Mouse (Mus musculus): ENCODE measurements around the gene Stx1b. TPM values are rescaled to one million over a fixed set of nuclear protein-coding genes. Genes with fewer than 3 reads are reported as not detected.
A peak's percentile ranks its signal among the peaks of the same experiment; 100 is the strongest.

The Stx1b gene
- total and polyA plus RNA-seq, 2 experiments from 2014 or later, result 83.6 to 83.9 TPM

DNA sequence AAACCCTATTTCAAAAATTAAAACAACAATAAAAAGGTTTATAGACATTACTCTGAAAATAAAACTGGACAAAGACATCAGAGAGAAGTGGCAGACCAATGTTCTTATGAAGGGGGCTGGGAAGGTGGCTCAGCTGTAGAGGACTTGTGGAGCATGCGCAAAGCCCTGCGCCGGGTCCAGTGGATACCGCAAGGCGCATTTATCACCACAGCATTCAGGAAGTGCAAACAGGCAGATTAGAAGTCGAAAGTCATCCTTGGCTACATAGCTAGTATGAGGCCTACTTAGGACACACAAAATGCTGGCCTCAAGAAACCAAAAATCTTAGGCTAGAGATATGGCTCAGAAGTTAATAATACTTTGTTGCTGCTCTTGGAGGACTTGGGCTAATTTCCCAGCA is 33.9 kb upstream of the Stx1b start:
- Histone ChIP-seq H3K9ac (replicated peaks; ENCODE audit: low read length, poor library complexity, severe bottlenecking) (no peak overlapping the region), H3K36me3 (ENCODE audit: insufficient read depth, low read length) (no peaks in the 10 kb centered on the region), H3K4me2 (ENCODE audit: low read depth, low read length, poor library complexity, severe bottlenecking) (no peak overlapping the region), H3K27me3 (ENCODE audit: insufficient read depth, low read length) (no peaks in the 10 kb centered on the region), H3K4me3 (ENCODE audit: low read depth, low read length) (no peak overlapping the region), H3K4me1 (ENCODE audit: insufficient read depth, low read length) (no peaks in the 10 kb centered on the region), H3K9me3 (ENCODE audit: low read length) (no peaks in the 10 kb centered on the region), H3K27ac (ENCODE audit: low read depth, low read length) (no peak overlapping the region)
- no peak for TF ChIP-seq CTCF (IDR thresholded peaks at IDR 0.05)
- 93% methylated on average over 6 of the region's 6 CpGs for WGBS
- ATAC-seq (ENCODE audit: low FRiP score) (no peak), DNase-seq (ENCODE audit: low spot score) (no peak)

DNA sequence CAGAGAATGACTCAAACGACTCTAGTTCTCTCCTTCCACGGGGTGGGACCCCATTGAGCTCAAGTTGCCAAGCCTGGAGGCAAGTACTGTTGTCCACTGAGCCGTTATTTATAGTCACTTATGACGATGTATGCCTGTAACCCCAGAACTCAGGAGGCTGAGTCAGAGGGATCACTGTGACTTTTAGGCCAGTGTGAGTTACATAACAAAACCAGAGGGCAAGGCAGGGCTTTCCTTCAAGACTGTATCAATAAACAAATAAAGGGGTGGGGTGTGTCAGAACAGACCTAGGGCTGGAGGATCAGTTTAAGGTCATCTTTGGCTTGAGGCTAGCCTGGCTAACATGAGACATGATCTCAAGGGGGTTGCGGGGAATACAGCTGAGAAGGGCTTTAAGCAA is 26.6 kb upstream of the Stx1b start:
- H3K4me1 ChIP-seq (ENCODE audit: insufficient read depth, low read length), result no peaks in the 10 kb centered on the region
- no peak for ATAC-seq (ENCODE audit: low FRiP score)
- H3K4me2 ChIP-seq (ENCODE audit: low read depth, low read length, poor library complexity, severe bottlenecking), result no peak overlapping the region
- no peak for DNase-seq (ENCODE audit: low spot score)
- peaks cover 13% of the 10 kb centered on the region for H3K36me3 ChIP-seq (ENCODE audit: insufficient read depth, low read length)
- no peak overlapping the region for H3K4me3 ChIP-seq (ENCODE audit: low read depth, low read length)
- H3K9ac ChIP-seq (replicated peaks; ENCODE audit: low read length, poor library complexity, severe bottlenecking), result no peak overlapping the region
- H3K9me3 ChIP-seq (ENCODE audit: low read length), result no peaks in the 10 kb centered on the region
- H3K27ac ChIP-seq (ENCODE audit: low read depth, low read length), result no peak overlapping the region
- no peak for TF ChIP-seq CTCF (IDR thresholded peaks at IDR 0.05)
- no peaks in the 10 kb centered on the region for H3K27me3 ChIP-seq (ENCODE audit: insufficient read depth, low read length)
- 72% methylated on average over 5 of the region's 5 CpGs for WGBS

DNA sequence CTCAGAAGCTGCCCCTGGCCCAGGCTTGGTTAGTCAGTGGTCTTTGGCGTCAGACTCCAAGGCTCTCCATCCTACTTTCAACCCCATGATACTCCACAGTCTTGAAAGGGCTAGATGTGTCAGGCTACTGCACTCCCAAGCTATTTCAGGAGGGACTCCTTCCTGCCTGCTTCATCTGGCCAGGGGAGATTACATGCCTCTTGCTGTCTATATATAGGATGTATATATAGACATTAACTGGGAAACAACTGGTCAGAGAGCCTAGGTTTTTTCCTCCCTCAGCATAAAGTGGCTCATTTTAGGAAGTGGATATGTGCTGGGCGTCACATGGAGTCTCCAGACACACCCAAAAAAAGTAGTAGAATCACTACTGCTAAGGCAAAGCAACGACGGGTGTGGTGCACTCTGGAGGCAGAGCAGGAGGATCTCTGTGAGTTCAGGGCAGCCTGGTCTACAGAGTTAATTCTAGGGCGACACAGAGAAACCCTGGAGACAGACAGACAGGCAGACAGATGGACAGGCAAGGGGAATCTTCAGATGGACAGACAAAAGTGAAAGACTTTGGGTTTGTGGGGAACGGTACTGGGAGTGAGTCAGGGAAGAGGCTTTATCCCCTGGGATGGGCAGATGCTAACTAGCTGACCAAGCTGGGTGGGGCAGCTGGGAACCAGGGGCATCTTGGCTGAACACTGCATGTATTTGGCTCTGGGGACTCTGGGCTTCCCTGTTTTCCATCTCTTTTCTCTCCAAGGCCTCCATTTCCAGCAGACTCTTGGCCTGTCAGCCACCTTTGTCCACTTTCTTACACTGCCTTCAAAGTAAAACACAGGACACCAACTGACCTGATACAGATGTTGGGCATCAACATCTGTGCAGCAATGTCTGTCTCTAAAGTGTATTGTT is 25.9 kb upstream of the Stx1b start:
- 69% methylated on average over 6 of the region's 6 CpGs for WGBS
- Histone ChIP-seq H3K4me3 (ENCODE audit: low read depth, low read length) (no peak overlapping the region), H3K9me3 (ENCODE audit: low read length) (no peaks in the 10 kb centered on the region), H3K9ac (replicated peaks; ENCODE audit: low read length, poor library complexity, severe bottlenecking) (no peak overlapping the region), H3K4me1 (ENCODE audit: insufficient read depth, low read length) (no peaks in the 10 kb centered on the region), H3K27me3 (ENCODE audit: insufficient read depth, low read length) (no peaks in the 10 kb centered on the region), H3K27ac (ENCODE audit: low read depth, low read length) (no peak overlapping the region), H3K36me3 (ENCODE audit: insufficient read depth, low read length) (peaks cover 13% of the 10 kb centered on the region), H3K4me2 (ENCODE audit: low read depth, low read length, poor library complexity, severe bottlenecking) (no peak overlapping the region)
- TF ChIP-seq CTCF (IDR thresholded peaks at IDR 0.05), result no peak
- DNase-seq (ENCODE audit: low spot score) (no peak), ATAC-seq (ENCODE audit: low FRiP score) (no peak)

DNA sequence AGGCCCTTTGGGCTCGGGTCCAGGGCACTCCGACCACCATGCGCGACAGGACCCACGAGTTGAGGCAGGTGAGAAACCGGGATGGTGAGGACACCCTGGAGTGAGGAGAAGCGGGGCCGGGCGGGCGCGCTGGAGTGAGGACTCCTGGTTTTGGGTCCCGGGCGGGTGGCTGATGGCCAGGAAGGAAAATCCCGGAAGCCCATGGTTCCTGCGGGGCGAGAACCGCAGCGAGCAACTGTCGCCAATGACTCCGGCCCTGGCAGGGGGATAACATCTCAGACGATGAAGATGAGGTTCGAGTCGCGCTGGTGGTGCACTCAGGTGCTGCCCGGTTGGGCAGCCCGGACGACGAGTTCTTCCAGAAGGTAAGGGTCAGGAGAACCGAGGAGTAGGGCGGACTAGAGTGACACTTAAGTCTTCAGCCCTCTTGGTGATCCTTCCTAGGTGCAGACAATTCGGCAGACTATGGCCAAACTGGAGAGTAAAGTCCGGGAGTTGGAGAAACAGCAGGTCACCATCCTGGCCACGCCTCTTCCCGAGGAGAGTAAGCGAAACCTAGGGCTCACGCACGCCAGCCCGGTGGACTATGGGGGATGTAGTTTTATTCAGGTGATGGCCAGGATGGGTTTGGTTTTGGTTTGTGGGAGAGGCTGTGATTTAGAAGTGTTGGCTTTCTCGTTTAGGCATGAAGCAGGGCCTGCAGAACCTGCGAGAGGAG is 17.8 kb upstream of the Stx1b start:
- H3K9ac ChIP-seq (replicated peaks; ENCODE audit: low read length, poor library complexity, severe bottlenecking), result peak overlapping the region; percentile 56
- peak overlapping the region; percentile 95 for H3K4me2 ChIP-seq (ENCODE audit: low read depth, low read length, poor library complexity, severe bottlenecking)
- H3K4me3 ChIP-seq (ENCODE audit: low read depth, low read length), result peak overlapping the region; percentile 74
- peak overlapping the region; percentile 85 for H3K27ac ChIP-seq (ENCODE audit: low read depth, low read length)
- WGBS, result under 1% methylated on average over 40 of the region's 40 CpGs
- DNase-seq (ENCODE audit: low spot score) (peak; percentile 76), ATAC-seq (ENCODE audit: low FRiP score) (peak; percentile 41)
- peaks cover 14% of the 10 kb centered on the region; the same call in 1 of the 2 replicates for H3K36me3 ChIP-seq (ENCODE audit: insufficient read depth, low read length)
- H3K27me3 ChIP-seq (ENCODE audit: insufficient read depth, low read length), result no peaks in the 10 kb centered on the region
- H3K9me3 ChIP-seq (ENCODE audit: low read length), result no peaks in the 10 kb centered on the region
- TF ChIP-seq CTCF (IDR thresholded peaks at IDR 0.05), result no peak
- no peaks in the 10 kb centered on the region for H3K4me1 ChIP-seq (ENCODE audit: insufficient read depth, low read length)

DNA sequence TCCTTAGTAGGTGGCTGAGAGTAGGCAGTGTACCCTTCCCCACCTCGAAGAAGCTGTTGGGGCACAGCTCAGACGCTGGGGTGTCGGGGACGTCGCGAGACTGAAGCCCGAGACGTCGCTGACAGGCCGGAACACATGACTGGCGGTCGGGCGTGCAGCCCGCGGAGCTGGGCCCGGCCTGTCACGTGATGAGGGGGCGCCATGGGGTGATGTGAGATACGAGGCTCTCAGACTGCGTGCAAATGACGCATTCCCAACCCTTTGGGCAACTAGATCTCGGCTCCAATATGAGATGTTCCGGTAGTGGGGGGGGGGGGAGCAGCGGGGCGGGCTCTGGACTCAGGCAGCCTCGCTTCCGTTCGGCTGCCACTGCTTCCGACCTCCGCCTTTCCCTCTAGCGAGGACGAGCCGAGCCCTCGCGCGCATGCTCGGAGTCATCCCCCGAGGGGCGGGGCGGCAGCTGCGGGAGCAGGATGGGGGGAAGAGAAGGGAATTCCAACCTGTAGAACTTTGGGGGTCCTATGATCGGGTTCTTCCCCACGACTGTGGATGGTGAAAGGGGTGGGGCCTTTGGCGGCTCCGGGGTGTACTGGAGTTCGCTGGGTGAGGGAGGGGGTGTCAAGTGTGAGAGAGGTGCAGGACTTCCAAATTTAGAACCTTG is 17.1 kb upstream of the Stx1b start:
- DNase-seq (ENCODE audit: low spot score), result peak; percentile 98
- Histone ChIP-seq H3K36me3 (ENCODE audit: insufficient read depth, low read length) (peaks cover 9% of the 10 kb centered on the region; the same call in 1 of the 2 replicates), H3K9ac (replicated peaks; ENCODE audit: low read length, poor library complexity, severe bottlenecking) (peak overlapping the region; percentile 68), H3K27ac (ENCODE audit: low read depth, low read length) (peak overlapping the region; percentile 85), H3K27me3 (ENCODE audit: insufficient read depth, low read length) (no peaks in the 10 kb centered on the region), H3K9me3 (ENCODE audit: low read length) (no peaks in the 10 kb centered on the region), H3K4me1 (ENCODE audit: insufficient read depth, low read length) (no peaks in the 10 kb centered on the region), H3K4me2 (ENCODE audit: low read depth, low read length, poor library complexity, severe bottlenecking) (peak overlapping the region; percentile 95), H3K4me3 (ENCODE audit: low read depth, low read length) (peak overlapping the region; percentile 74)
- peak; percentile 96 for ATAC-seq (ENCODE audit: low FRiP score)
- WGBS, result under 1% methylated on average over 43 of the region's 46 CpGs
- TF ChIP-seq CTCF (IDR thresholded peaks at IDR 0.05), result no peak
